17 mouse cellular contexts compared by ENCODE assay signal in genomic region chr2:105684991-105685650, GRCm38 (mm10). TPM values are rescaled to one million over a fixed set of nuclear protein-coding genes. Genes with fewer than 3 reads are reported as not detected.
DNase-seq lines count a peak whose midpoint lies in the region; ATAC-seq and TF ChIP-seq lines count a peak whose summit lies in the region.
"Had no signal": no experiment of that assay in that cellular context is flagged by ENCODE, and none has a peak within 500 bp of the region (broad histone marks: within the 10 kb centered on the region; RNA-seq: fewer than 3 reads in every experiment).

No protein-coding gene starts in this region.

- H3K4me1 ChIP-seq in forebrain, embryonic 15.5 days = peaks cover 63% of the 10 kb centered on the region
- H3K4me1 ChIP-seq in midbrain, embryonic 13.5 days (replicated peaks) = peaks cover 45% of the 10 kb centered on the region
- no peaks in the 10 kb centered on the region for H3K4me1 ChIP-seq in thymus, adult 2 months (replicated peaks; ENCODE audit: control insufficient read depth, insufficient read depth, low read length)
- 0 out of 2 replicates have a peak, but pooled peaks cover 7% of the 10 kb centered on the region for H3K4me1 ChIP-seq in lung, postnatal 0 days (ENCODE audit: insufficient read depth, low read depth, low read length)

- H3K27ac ChIP-seq in forebrain, embryonic 15.5 days (replicated peaks) = peak overlapping the region; percentile 60
- peak overlapping the region; percentile 39 for H3K27ac ChIP-seq in midbrain, embryonic 13.5 days
- no peak overlapping the region for H3K27ac ChIP-seq in thymus, adult 2 months (ENCODE audit: control insufficient read depth, insufficient read depth, low read length)
- no peak overlapping the region for H3K27ac ChIP-seq in lung, postnatal 0 days (ENCODE audit: low read length)
- H3K27ac ChIP-seq: heart, embryonic 15.5 days had no signal

- H3K27me3 ChIP-seq in forebrain, embryonic 15.5 days = peaks cover 16% of the 10 kb centered on the region
- H3K27me3 ChIP-seq in midbrain, embryonic 13.5 days = peaks cover 94% of the 10 kb centered on the region
- H3K27me3 ChIP-seq in thymus, adult 2 months (ENCODE audit: control insufficient read depth, insufficient read depth, low read length) = peaks cover 47% of the 10 kb centered on the region
- H3K27me3 ChIP-seq in lung, postnatal 0 days (replicated peaks; ENCODE audit: insufficient read depth, low read length) = peaks cover 90% of the 10 kb centered on the region

- H3K9me3 ChIP-seq in forebrain, embryonic 15.5 days = no peaks in the 10 kb centered on the region
- H3K9me3 ChIP-seq in midbrain, embryonic 13.5 days = no peaks in the 10 kb centered on the region
- H3K9me3 ChIP-seq in lung, postnatal 0 days (ENCODE audit: low read length) = no peaks in the 10 kb centered on the region
- H3K9me3 ChIP-seq: G1E; heart, embryonic 15.5 days had no signal

- DNase-seq in embryo, embryonic 10.5 days (ENCODE audit: low spot score) = peak; percentile 51
- no peak for DNase-seq in embryo, embryonic 10 days (ENCODE audit: low spot score)
- DNase-seq in embryo, embryonic 11 days = peak; percentile 20
- no peak for DNase-seq in thymus, adult 2 months
- no peak for DNase-seq in lung, postnatal 0 days (ENCODE audit: low spot score)
- DNase-seq: kidney, adult 11 months; kidney, postnatal 36 days; lung, adult 18-20 months; right cerebral cortex, postnatal 4 days had no signal

- ATAC-seq in forebrain, embryonic 15.5 days (replicated peaks) = no peak
- no peak for ATAC-seq in midbrain, embryonic 13.5 days
- no peak for ATAC-seq in lung, postnatal 0 days
- ATAC-seq in megakaryocyte, adult 5-6 weeks (ENCODE audit: poor library complexity, severe bottlenecking) = no peak

- H3K9ac ChIP-seq in forebrain, embryonic 15.5 days (replicated peaks) = no peak overlapping the region
- no peak overlapping the region for H3K9ac ChIP-seq in midbrain, embryonic 13.5 days (replicated peaks)
- H3K9ac ChIP-seq in lung, postnatal 0 days (replicated peaks; ENCODE audit: low read depth) = no peak overlapping the region
- H3K9ac ChIP-seq: heart, embryonic 15.5 days had no signal

- no peak for TF ChIP-seq CTCF in thymus, adult 2 months (IDR thresholded peaks at IDR 0.05; ENCODE audit: borderline replicate concordance, control insufficient read depth, extremely low read depth, insufficient read depth, low read length, poor library complexity)
- no peak for TF ChIP-seq CTCF in lung, postnatal 0 days (IDR thresholded peaks at IDR 0.05)

- no peak for TF ChIP-seq EP300 in lung, postnatal 0 days (IDR thresholded peaks at IDR 0.05)

- no peak overlapping the region; the same call in 1 of the 2 replicates for H3K4me2 ChIP-seq in forebrain, embryonic 15.5 days (replicated peaks)
- peak overlapping the region; percentile 46 for H3K4me2 ChIP-seq in midbrain, embryonic 13.5 days (replicated peaks)
- H3K4me2 ChIP-seq in lung, postnatal 0 days (replicated peaks; ENCODE audit: low read depth, low read length) = no peak overlapping the region
- H3K4me2 ChIP-seq: heart, embryonic 15.5 days had no signal

- no peaks in the 10 kb centered on the region for H3K36me3 ChIP-seq in forebrain, embryonic 15.5 days
- no peaks in the 10 kb centered on the region for H3K36me3 ChIP-seq in midbrain, embryonic 13.5 days
- no peaks in the 10 kb centered on the region for H3K36me3 ChIP-seq in thymus, adult 2 months (ENCODE audit: control insufficient read depth, insufficient read depth, low read length)
- no peaks in the 10 kb centered on the region for H3K36me3 ChIP-seq in lung, postnatal 0 days (ENCODE audit: insufficient read depth, low read length)
- H3K36me3 ChIP-seq: heart, embryonic 15.5 days had no signal

- no peak overlapping the region for H3K4me3 ChIP-seq in forebrain, embryonic 15.5 days
- peak overlapping the region; percentile 5; the same call in 1 of the 2 replicates for H3K4me3 ChIP-seq in midbrain, embryonic 13.5 days (replicated peaks)
- no peak overlapping the region for H3K4me3 ChIP-seq in thymus, adult 2 months (ENCODE audit: control insufficient read depth, insufficient read depth, low read length)
- no peak overlapping the region for H3K4me3 ChIP-seq in lung, postnatal 0 days (ENCODE audit: low read depth, low read length)
- H3K4me3 ChIP-seq: heart, embryonic 15.5 days had no signal

- TF ChIP-seq POLR2A in thymus, adult 2 months (IDR thresholded peaks at IDR 0.05; ENCODE audit: control insufficient read depth, extremely low read depth, insufficient read depth, low read length, poor library complexity) = no peak

- 64% methylated on average over 11 of the region's 11 CpGs for WGBS in forebrain, embryonic 15.5 days
- 24% methylated on average over 11 of the region's 11 CpGs for WGBS in midbrain, embryonic 13.5 days
- 14% methylated on average over 11 of the region's 11 CpGs for WGBS in thymus, adult 2 months
- WGBS in lung, postnatal 0 days = 4% methylated on average over 11 of the region's 11 CpGs

RNA-seq across cellular contexts. Expression of gene Pax6, which starts 16.4 kb away (rescaled TPM):
- 45.0 and 57.0 TPM in 2 replicates for polyA plus RNA-seq in forebrain, embryonic 15.5 days (2015; fragmentation: Nextera tagmentation; extraction: Ambion mirVana)
- polyA plus RNA-seq in midbrain, embryonic 13.5 days (2015; fragmentation: Nextera tagmentation; extraction: Ambion mirVana) = 39.9 and 40.9 TPM in 2 replicates
- 0.03 TPM in 1 of 2 replicates, not detected in the other for polyA plus RNA-seq in thymus, adult 2 months (2012; rRNA removed)
- polyA plus RNA-seq in lung, postnatal 0 days (2015; fragmentation: Nextera tagmentation; extraction: Ambion mirVana) = not detected in 2 replicates
- not detected in 2 replicates for total RNA-seq in megakaryocyte, adult 5-6 weeks (2015)
- not detected in 2 replicates for total RNA-seq in megakaryocyte, adult 5-6 weeks (2017)
- total RNA-seq: gastrocnemius, postnatal 4 days; megakaryocyte progenitor cell, adult 5-6 weeks had no signal
- polyA plus RNA-seq: urinary bladder, adult 2 months had no signal

Comparison
In these comparisons a context has a peak if more than half of its experiments do, and no peak if none do; other contexts are left out.
1. DNase-seq: peak in embryo, embryonic 10.5 days (single experiment) and embryo, embryonic 11 days (single experiment); none in embryo, embryonic 10 days (single experiment), thymus, adult 2 months (single experiment) and lung, postnatal 0 days (single experiment).
2. H3K27ac ChIP-seq: peak in forebrain, embryonic 15.5 days (single experiment) and midbrain, embryonic 13.5 days (single experiment); none in thymus, adult 2 months (single experiment) and lung, postnatal 0 days (single experiment).
3. RNA of gene Pax6, which starts 16.4 kb away (polyA plus RNA-seq): 45.0 to 57.0 TPM in forebrain, embryonic 15.5 days and 39.9 to 40.9 TPM in midbrain, embryonic 13.5 days; 0.03 TPM in thymus, adult 2 months and not detected in lung, postnatal 0 days; every median in the first group is over 10 times any median in the second.